Mouse (Mus musculus) gastrocnemius, adult 18-20 months (tissue): ENCODE measurements around the gene Ckm. TPM values are rescaled to one million over a fixed set of nuclear protein-coding genes. Genes with fewer than 3 reads are reported as not detected.

ENCODE experiments used
- DNase-seq: peaks from one replicate; pipeline ENCODE4 v3.0.0; 2021; ENCODE audit warnings: low spot score
- microRNA-seq: library from miRNA; unstranded; fragments of <30 nt; microRNA quantifications from one replicate; pipeline ENCODE4 v1.2.0, GENCODE M21; 2021
- total RNA-seq, 2 experiments: library from RNA; stranded (reverse); gene quantifications; 2 replicates each; pipeline ENCODE4 v1.2.3; 2021

Ckm gene
- total RNA-seq, 2 experiments from 2014 or later, result 37,972 to 42,859 TPM

- no peak for DNase-seq
Observed at GRCm38 (mm10) chr7:19462884-19463381, 58.4 kb downstream of the Ckm start, which contains the start of gene Exoc3l2. Exoc3l2 (plus strand) TSS chr7:19463331.

DNA sequence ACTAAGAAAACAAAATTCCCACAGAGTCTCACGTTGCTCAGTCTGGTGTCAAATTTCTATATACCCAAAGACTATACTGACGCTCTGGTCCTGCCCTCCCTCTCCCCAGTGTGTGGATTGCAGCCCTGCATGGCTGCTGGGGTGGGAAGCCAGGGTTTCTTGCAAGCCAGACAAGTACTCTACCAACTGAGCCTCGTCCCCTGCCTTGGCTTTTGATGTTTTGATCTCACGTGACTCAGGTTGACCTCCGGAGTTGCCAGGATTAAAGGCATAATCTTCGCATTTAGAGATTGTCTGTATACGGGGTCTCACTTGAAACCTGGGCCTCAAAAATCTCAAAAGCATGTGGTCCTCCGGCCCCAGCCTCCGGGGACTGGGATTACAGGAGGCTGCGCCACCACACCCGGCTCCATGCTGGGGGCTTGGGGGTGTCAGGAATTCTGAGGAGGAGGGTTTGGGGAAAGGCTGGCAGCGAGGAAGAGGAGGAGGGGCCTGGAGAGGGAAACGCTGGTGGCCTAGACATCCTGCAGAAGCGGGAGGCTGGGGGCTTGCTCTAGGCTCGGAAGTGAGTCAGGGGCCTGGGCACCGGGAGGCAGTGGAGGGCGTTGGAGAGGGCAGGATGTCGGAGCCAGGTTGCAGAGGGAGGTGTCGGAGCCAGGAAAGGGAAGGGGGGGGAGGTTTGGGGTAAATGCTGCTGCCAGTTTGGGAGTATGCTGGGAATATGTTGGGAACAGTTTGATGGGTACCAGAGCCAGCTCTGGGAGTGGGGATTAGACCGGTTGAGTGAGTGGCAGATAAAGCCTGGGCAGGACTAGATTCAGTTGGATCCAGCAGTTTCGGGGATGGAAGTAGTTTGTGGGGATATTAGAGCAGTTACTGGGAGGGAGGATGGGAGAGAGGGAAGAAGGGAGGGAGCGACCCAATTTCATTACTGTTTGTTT is 60.1 kb downstream of the Ckm start:
- no peak for DNase-seq

- no peak for DNase-seq
Observed at GRCm38 (mm10) chr7:19466602-19467145, 62.1 kb downstream of the Ckm start.

DNA sequence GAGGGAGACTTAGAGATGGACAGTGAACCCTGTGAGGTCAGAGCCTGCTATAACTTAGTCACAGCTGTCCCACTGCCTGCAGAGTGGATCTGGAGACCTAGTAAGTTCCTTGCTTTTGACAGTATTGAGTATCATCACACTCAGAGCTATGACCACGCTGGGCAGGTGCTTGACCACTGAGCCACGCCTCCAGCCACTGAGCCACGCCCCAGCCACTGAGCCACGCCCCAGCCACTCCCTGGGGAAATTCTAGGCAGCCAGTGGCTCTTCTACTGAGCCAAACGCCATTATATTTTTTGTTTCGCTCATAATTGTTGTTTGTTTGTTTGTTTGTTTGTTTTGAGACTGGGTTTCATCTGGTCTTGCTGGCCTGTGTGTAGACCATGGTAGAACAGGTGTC is 63.1 kb downstream of the Ckm start:
- DNase-seq, result no peak

- no peak for DNase-seq
Observed at GRCm38 (mm10) chr7:19468279-19468678, 63.7 kb downstream of the Ckm start.

GRCm38 (mm10) chr7:19469404-19469803 is 64.8 kb downstream of the Ckm start:
- no peak for DNase-seq

DNA sequence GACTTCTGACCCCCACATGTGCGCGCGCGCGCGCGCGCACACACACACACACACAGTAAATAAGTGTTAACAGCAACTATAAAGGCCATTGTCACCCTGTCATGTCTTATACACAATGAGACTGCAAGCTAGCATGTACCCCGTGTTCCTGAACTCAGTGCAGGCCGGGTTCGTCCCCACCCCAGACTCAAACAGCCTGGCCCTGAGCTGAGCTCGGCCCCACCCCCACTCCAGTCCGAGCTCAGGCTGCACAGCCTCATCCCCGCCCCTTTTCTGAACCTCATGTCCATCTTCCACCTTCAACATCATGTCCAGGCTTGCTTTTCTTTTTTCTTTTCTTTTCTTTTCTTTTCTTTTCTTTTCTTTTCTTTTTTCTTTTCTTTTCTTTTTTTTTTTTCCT is 65.7 kb downstream of the Ckm start:
- no peak for DNase-seq

GRCm38 (mm10) chr7:19472403-19472802 is 67.8 kb downstream of the Ckm start:
- no peak for DNase-seq

Small RNA genes lying within 50 kb of the gene (microRNA-seq; reads per million reads assigned to microRNA genes)
- gene Mir343, result not detected

Other genes with a start within 250 kb of the Ckm start
- gene Gipr, start 238.6 kb upstream of the Ckm start, total RNA-seq, result not detected
- gene Eml2, start 228.4 kb upstream of the Ckm start, total RNA-seq, result 10 to 100 TPM; 13.9 to 15.0 TPM
- 1 to 10 TPM; 1.3 to 3.3 TPM for gene Gpr4, start 192.2 kb upstream of the Ckm start, total RNA-seq
- 10 to 100 TPM; 41.3 to 47.1 TPM for gene Opa3, start 176.4 kb upstream of the Ckm start, total RNA-seq
- gene Vasp, start 133.0 kb upstream of the Ckm start, total RNA-seq, result 10 to 100 TPM; 11.6 to 22.2 TPM
- gene Ppm1n, start 124.7 kb upstream of the Ckm start, total RNA-seq, result under 1 TPM; 0.30 to 0.36 TPM
- gene Rtn2, start 122.2 kb upstream of the Ckm start, total RNA-seq, result 1,000 to 10,000 TPM; 1,025 to 1,102 TPM
- gene Fosb, start 94.7 kb upstream of the Ckm start, total RNA-seq, result 1 to 10 TPM in 1 of 2 experiments, under 1 TPM in 1; 0.57 to 2.5 TPM
- gene Ercc1, start 60.0 kb upstream of the Ckm start, total RNA-seq, result 10 to 100 TPM; 30.0 to 30.8 TPM
- 10 to 100 TPM; 10.8 to 11.4 TPM for gene Cd3eap, start 45.3 kb upstream of the Ckm start, total RNA-seq
- gene Ppp1r13l, start 45.0 kb upstream of the Ckm start, total RNA-seq, result 1 to 10 TPM; 3.6 to 5.3 TPM
- gene Ercc2, start 22.8 kb upstream of the Ckm start, total RNA-seq, result 10 to 100 TPM in 1 of 2 experiments, 1 to 10 TPM in 1; 9.0 to 10.6 TPM
- under 1 TPM in 1 of 2 experiments, not detected in 1; 0.21 TPM for gene Klc3, start 672 bp upstream of the Ckm start, total RNA-seq
- 10 to 100 TPM; 18.5 to 20.8 TPM for gene Mark4, start 54.0 kb downstream of the Ckm start, total RNA-seq
- gene Exoc3l2, start 58.6 kb downstream of the Ckm start, total RNA-seq, result 1 to 10 TPM in 1 of 2 experiments, under 1 TPM in 1; 0.57 to 1.5 TPM
- gene Bloc1s3, start 103.6 kb downstream of the Ckm start, total RNA-seq, result 1 to 10 TPM; 1.9 to 2.2 TPM
- 1 to 10 TPM; 9.0 to 9.4 TPM for gene Trappc6a, start 103.6 kb downstream of the Ckm start, total RNA-seq
- gene Nkpd1, start 113.1 kb downstream of the Ckm start, total RNA-seq, result not detected
- 10 to 100 TPM; 43.4 to 47.5 TPM for gene Ppp1r37, start 158.3 kb downstream of the Ckm start, total RNA-seq
- under 1 TPM; 0.43 to 0.71 TPM for gene Zfp296, start 172.5 kb downstream of the Ckm start, total RNA-seq
- 10 to 100 TPM; 72.9 to 81.2 TPM for gene Gemin7, start 172.8 kb downstream of the Ckm start, total RNA-seq
- gene Clasrp, start 199.7 kb downstream of the Ckm start, total RNA-seq, result 10 to 100 TPM in 1 of 2 experiments, 1 to 10 TPM in 1; 8.7 to 10.4 TPM
- gene Relb, start 224.7 kb downstream of the Ckm start, total RNA-seq, result 10 to 100 TPM in 1 of 2 experiments, 1 to 10 TPM in 1; 6.7 to 11.0 TPM